Mouse (Mus musculus) cerebellum, adult 2 months (tissue): ENCODE results near the gene Fut2.
"Not testable (repeated sequence)": the region's sequence is repeated elsewhere in the genome, so short reads cannot be mapped to it uniquely, and the experiment has no call there.

Source experiments
- CTCF ChIP-seq: fragments of 200-500 bp; IDR thresholded peaks from 2 replicates; pipeline ENCODE4 v1.5.1; 2011; ENCODE audit warnings: low read depth, mild to moderate bottlenecking, control low read depth, low read length, moderate library complexity, borderline replicate concordance; ENCODE audit not compliant: insufficient read depth
- POLR2A ChIP-seq: fragments of 200-500 bp; IDR thresholded peaks from 2 replicates; pipeline ENCODE4 v1.6.1; 2011; ENCODE audit warnings: low read length, control low read depth, borderline replicate concordance; ENCODE audit not compliant: insufficient read depth

DNA sequence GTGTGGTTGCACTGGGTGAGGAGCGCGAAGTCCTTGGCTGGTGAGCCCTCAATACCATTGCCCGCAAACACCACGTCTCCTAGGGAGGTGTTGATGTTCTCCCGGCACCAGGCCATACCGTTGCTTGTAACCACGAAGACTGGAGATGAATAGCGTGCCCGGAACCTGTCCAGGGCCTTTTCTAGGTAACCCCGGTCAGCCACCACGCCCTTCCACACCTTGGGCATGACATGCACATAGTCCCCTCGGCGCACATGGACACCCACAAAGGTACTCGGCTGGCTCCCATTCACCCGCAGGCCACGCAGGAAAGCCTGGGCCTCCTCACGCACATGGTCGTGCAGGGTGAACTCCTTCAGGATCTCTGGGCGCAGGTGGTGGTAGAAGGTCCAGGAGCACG is 15.7 kb downstream of the Fut2 start:
- TF ChIP-seq CTCF, POLR2A: not testable (repeated sequence)
